Comparison of ENCODE assay signal across 8 mouse cellular contexts in genomic region chr5:67647568-67647967, GRCm38 (mm10). TPM values are rescaled to one million over a fixed set of nuclear protein-coding genes. Genes with fewer than 3 reads are reported as not detected.
DNase-seq lines count a peak whose midpoint lies in the region; ATAC-seq and TF ChIP-seq lines count a peak whose summit lies in the region.

No protein-coding gene starts in this region.

- ATAC-seq in forebrain, embryonic 16.5 days, result no peak
- ATAC-seq in erythroblast, adult 5-6 weeks (replicated peaks; ENCODE audit: low FRiP score, poor library complexity, severe bottlenecking), result no peak; the same call in 1 of the 2 replicates

- H3K9ac ChIP-seq in forebrain, embryonic 16.5 days (replicated peaks; ENCODE audit: low read depth, low read length), result no peak overlapping the region

- no peaks in the 10 kb centered on the region for H3K9me3 ChIP-seq in heart, embryonic 10.5 days
- H3K9me3 ChIP-seq in forebrain, embryonic 16.5 days (ENCODE audit: control insufficient read depth, low read length), result no peaks in the 10 kb centered on the region

- H3K36me3 ChIP-seq in heart, embryonic 10.5 days, result no peaks in the 10 kb centered on the region
- no peaks in the 10 kb centered on the region for H3K36me3 ChIP-seq in testis, adult 2 months (ENCODE audit: control insufficient read depth, insufficient read depth, low read length)
- H3K36me3 ChIP-seq in splenic B cell, adult 2 months (ENCODE audit: control insufficient read depth, insufficient read depth, low read length, poor library complexity, severe bottlenecking), result peaks cover 13% of the 10 kb centered on the region
- H3K36me3 ChIP-seq in forebrain, embryonic 16.5 days (ENCODE audit: control insufficient read depth, insufficient read depth), result no peaks in the 10 kb centered on the region

- H3K4me1 ChIP-seq in heart, embryonic 10.5 days, result no peaks in the 10 kb centered on the region
- no peaks in the 10 kb centered on the region for H3K4me1 ChIP-seq in testis, adult 2 months (ENCODE audit: control insufficient read depth, insufficient read depth, low read length)
- no peaks in the 10 kb centered on the region for H3K4me1 ChIP-seq in forebrain, embryonic 16.5 days (replicated peaks; ENCODE audit: control insufficient read depth, insufficient read depth, low read length)

- DNase-seq in heart, embryonic 10.5 days (ENCODE audit: low spot score), result peak; percentile 74
- DNase-seq in heart, adult 8-10 months (ENCODE audit: low spot score), result no peak
- no peak for DNase-seq in testis, postnatal 14 days (ENCODE audit: low spot score)
- peak; percentile 19 for DNase-seq in gastrocnemius, postnatal 14 days
- DNase-seq in splenic B cell, adult 2 months (ENCODE audit: low read depth, low spot score), result peak; percentile 12

- TF ChIP-seq CTCF in testis, adult 2 months (IDR thresholded peaks at IDR 0.05; ENCODE audit: control insufficient read depth, insufficient read depth, insufficient replicate concordance, low read depth, low read length), result peak; percentile 33; the same call in 1 of the 2 replicates

- TF ChIP-seq POLR2A in testis, adult 2 months (IDR thresholded peaks at IDR 0.05; ENCODE audit: control insufficient read depth, low read depth, low read length), result no peak

- WGBS in heart, embryonic 10.5 days, result 78% methylated on average over 21 of the region's 21 CpGs
- 78% methylated on average over 21 of the region's 21 CpGs for WGBS in forebrain, embryonic 16.5 days

- no peak overlapping the region for H3K4me2 ChIP-seq in forebrain, embryonic 16.5 days (ENCODE audit: low read length)

- intact Hi-C loops in gastrocnemius, postnatal 14 days (cut with DNase I; ENCODE audit: low total_unique reads), result no loop called here

- no peak overlapping the region for H3K4me3 ChIP-seq in heart, embryonic 10.5 days
- H3K4me3 ChIP-seq in testis, adult 2 months (ENCODE audit: control insufficient read depth, low read depth, low read length), result no peak overlapping the region
- no peak overlapping the region for H3K4me3 ChIP-seq in forebrain, embryonic 16.5 days (replicated peaks; ENCODE audit: low read length)

- H3K27me3 ChIP-seq in heart, embryonic 10.5 days (ENCODE audit: insufficient read depth, poor library complexity, severe bottlenecking), result no peaks in the 10 kb centered on the region
- H3K27me3 ChIP-seq in testis, adult 2 months (ENCODE audit: control insufficient read depth, insufficient read depth, low read length), result no peaks in the 10 kb centered on the region
- no peaks in the 10 kb centered on the region for H3K27me3 ChIP-seq in splenic B cell, adult 2 months (ENCODE audit: control insufficient read depth, insufficient read depth, low read length, poor library complexity, severe bottlenecking)
- H3K27me3 ChIP-seq in forebrain, embryonic 16.5 days (replicated peaks; ENCODE audit: control insufficient read depth, insufficient read depth, low read length), result no peaks in the 10 kb centered on the region

- H3K27ac ChIP-seq in heart, embryonic 10.5 days, result no peak overlapping the region
- H3K27ac ChIP-seq in testis, adult 2 months (ENCODE audit: control insufficient read depth, insufficient read depth, low read depth, low read length), result no peak overlapping the region
- H3K27ac ChIP-seq in forebrain, embryonic 16.5 days (ENCODE audit: low read length), result no peak overlapping the region

RNA-seq across cellular contexts. Expression of gene Shisa3, which starts 39.9 kb away (rescaled TPM):
- polyA plus RNA-seq in heart, embryonic 10.5 days (2016; fragmentation: Nextera tagmentation; extraction: Ambion mirVana), result 0.90 and 12.9 TPM in 2 replicates
- 1 to 10 TPM; 1.4 to 1.9 (median 1.6) TPM for total RNA-seq in heart, adult 8-10 months (2022)
- 22.4 and 23.8 TPM in 2 replicates for polyA plus RNA-seq in testis, adult 2 months (2012; rRNA removed)
- total RNA-seq in gastrocnemius, postnatal 14 days (2021), result 1 to 10 TPM; 2.1 to 2.2 TPM
- polyA plus RNA-seq in forebrain, embryonic 16.5 days (2015; fragmentation: Nextera tagmentation; extraction: Ambion mirVana), result 1.1 and 2.8 TPM in 2 replicates
- total RNA-seq in erythroblast, adult 5-6 weeks (2015; ENCODE audit: low replicate concordance), result not detected in 2 replicates
- 0.28 TPM in 1 of 2 replicates, not detected in the other for total RNA-seq in erythroblast, adult 5-6 weeks (2017; ENCODE audit: low replicate concordance)

Comparison
In these comparisons a context has a peak if more than half of its experiments do, and no peak if none do; other contexts are left out.
1. DNase-seq: peak in heart, embryonic 10.5 days (single experiment), gastrocnemius, postnatal 14 days (single experiment) and splenic B cell, adult 2 months (single experiment); none in heart, adult 8-10 months (single experiment) and testis, postnatal 14 days (single experiment).